Mouse (Mus musculus) macrophage (primary cell): ENCODE results near the gene Rgs16. TPM values are rescaled to one million over a fixed set of nuclear protein-coding genes. Genes with fewer than 3 reads are reported as not detected.

Experiments
- H3K27ac ChIP-seq: fragments of 350-480 bp; formaldehyde crosslinking; 2 replicates; pipeline ENCODE4 v1.9.0; 2021
- H3K36me3 ChIP-seq: fragments of 350-480 bp; formaldehyde crosslinking; 2 replicates; pipeline ENCODE4 v1.9.0; 2021; ENCODE audit errors: inconsistent target
- H3K4me3 ChIP-seq: fragments of 350-480 bp; formaldehyde crosslinking; 2 replicates; pipeline ENCODE4 v1.9.0; 2021; ENCODE audit errors: inconsistent target
- H3K79me2 ChIP-seq: fragments of 350-480 bp; formaldehyde crosslinking; 2 replicates; pipeline ENCODE4 v1.9.0; 2021; ENCODE audit errors: inconsistent target
- WGBS: methylation state at CpG from one replicate; pipeline ENCODE4 v1.1.7; 2026; ENCODE audit warnings: inconsistent platforms; ENCODE audit not compliant: missing documents; 5-methylcytosine and 5-hydroxymethylcytosine counted together
- polyA plus RNA-seq: library from polyadenylated mRNA; stranded (reverse); fragments of 250-400 nt; gene quantifications from 3 replicates; pipeline ENCODE4 v1.2.4, GENCODE M21; 2018; ENCODE audit warnings: inconsistent platforms

The Rgs16 gene
- polyA plus RNA-seq, 1 experiment from 2014 or later, result 0.11 TPM

- WGBS, result 76% methylated on average over 7 of the region's 7 CpGs
- Histone ChIP-seq H3K4me3 (no peak overlapping the region), H3K27ac (no peak overlapping the region), H3K36me3 (no peaks in the 10 kb centered on the region), H3K79me2 (no peaks in the 10 kb centered on the region)
These were observed 36.0 kb upstream of the Rgs16 start for GRCm38 (mm10) chr1:153704174-153704573.

- Histone ChIP-seq H3K79me2 (no peaks in the 10 kb centered on the region), H3K27ac (no peak overlapping the region), H3K4me3 (no peak overlapping the region), H3K36me3 (no peaks in the 10 kb centered on the region)
- 46% methylated on average over 3 of the region's 3 CpGs for WGBS
These were observed 35.2 kb upstream of the Rgs16 start for GRCm38 (mm10) chr1:153704996-153705395.

GRCm38 (mm10) chr1:153708626-153709025 is 31.5 kb upstream of the Rgs16 start:
- WGBS, result 90% methylated on average over 5 of the region's 5 CpGs
- Histone ChIP-seq H3K4me3 (no peak overlapping the region), H3K36me3 (no peaks in the 10 kb centered on the region), H3K79me2 (no peaks in the 10 kb centered on the region), H3K27ac (no peak overlapping the region)

GRCm38 (mm10) chr1:153709451-153709850 is 30.7 kb upstream of the Rgs16 start:
- no peaks in the 10 kb centered on the region for H3K79me2 ChIP-seq
- no peak overlapping the region for H3K27ac ChIP-seq
- no peak overlapping the region for H3K4me3 ChIP-seq
- 23% methylated on average over 5 of the region's 5 CpGs for WGBS
- no peaks in the 10 kb centered on the region for H3K36me3 ChIP-seq

- no peak overlapping the region for H3K4me3 ChIP-seq
- no peaks in the 10 kb centered on the region for H3K36me3 ChIP-seq
- WGBS, result 92% methylated on average over 3 of the region's 3 CpGs
- H3K27ac ChIP-seq, result no peak overlapping the region
- H3K79me2 ChIP-seq, result no peaks in the 10 kb centered on the region
These were observed 28.4 kb upstream of the Rgs16 start for GRCm38 (mm10) chr1:153711544-153712262.

- 97% methylated on average over 2 of the region's 2 CpGs for WGBS
- H3K27ac ChIP-seq, result no peak overlapping the region
- H3K79me2 ChIP-seq, result no peaks in the 10 kb centered on the region
- H3K36me3 ChIP-seq, result no peaks in the 10 kb centered on the region
- H3K4me3 ChIP-seq, result no peak overlapping the region
These were observed 27.5 kb upstream of the Rgs16 start for GRCm38 (mm10) chr1:153712633-153713032.

GRCm38 (mm10) chr1:153717990-153718389 is 22.2 kb upstream of the Rgs16 start:
- Histone ChIP-seq H3K4me3 (no peak overlapping the region), H3K79me2 (no peaks in the 10 kb centered on the region), H3K36me3 (no peaks in the 10 kb centered on the region), H3K27ac (no peak overlapping the region)
- 85% methylated on average over 1 of the region's 1 CpGs for WGBS

- 91% methylated on average over 6 of the region's 7 CpGs for WGBS
- no peaks in the 10 kb centered on the region for H3K36me3 ChIP-seq
- no peak overlapping the region for H3K4me3 ChIP-seq
- no peaks in the 10 kb centered on the region for H3K79me2 ChIP-seq
- H3K27ac ChIP-seq, result no peak overlapping the region
These were observed 19.2 kb upstream of the Rgs16 start for GRCm38 (mm10) chr1:153720935-153721334.

GRCm38 (mm10) chr1:153721565-153722310 is 18.4 kb upstream of the Rgs16 start:
- H3K4me3 ChIP-seq, result no peak overlapping the region
- WGBS, result 90% methylated on average over 9 of the region's 9 CpGs
- H3K36me3 ChIP-seq, result no peaks in the 10 kb centered on the region
- no peak overlapping the region for H3K27ac ChIP-seq
- H3K79me2 ChIP-seq, result no peaks in the 10 kb centered on the region

- WGBS, result 78% methylated on average over 9 of the region's 9 CpGs
- H3K27ac ChIP-seq, result no peak overlapping the region
- no peak overlapping the region for H3K4me3 ChIP-seq
- no peaks in the 10 kb centered on the region for H3K36me3 ChIP-seq
- no peaks in the 10 kb centered on the region for H3K79me2 ChIP-seq
These were observed 16.7 kb upstream of the Rgs16 start for GRCm38 (mm10) chr1:153723426-153723825.

- Histone ChIP-seq H3K36me3 (no peaks in the 10 kb centered on the region), H3K4me3 (no peak overlapping the region), H3K27ac (no peak overlapping the region), H3K79me2 (no peaks in the 10 kb centered on the region)
- WGBS, result 98% methylated on average over 16 of the region's 16 CpGs
These were observed 13.5 kb upstream of the Rgs16 start for GRCm38 (mm10) chr1:153726636-153727035.

- Histone ChIP-seq H3K79me2 (no peaks in the 10 kb centered on the region), H3K27ac (no peak overlapping the region), H3K36me3 (no peaks in the 10 kb centered on the region), H3K4me3 (no peak overlapping the region)
- WGBS, result 76% methylated on average over 2 of the region's 2 CpGs
These were observed 10.3 kb upstream of the Rgs16 start for GRCm38 (mm10) chr1:153729806-153730205.

GRCm38 (mm10) chr1:153730671-153731070 is 9.5 kb upstream of the Rgs16 start:
- WGBS, result 89% methylated on average over 3 of the region's 3 CpGs
- no peak overlapping the region for H3K27ac ChIP-seq
- H3K79me2 ChIP-seq, result no peaks in the 10 kb centered on the region
- H3K4me3 ChIP-seq, result no peak overlapping the region
- H3K36me3 ChIP-seq, result no peaks in the 10 kb centered on the region

GRCm38 (mm10) chr1:153733181-153733580 is 7.0 kb upstream of the Rgs16 start:
- H3K4me3 ChIP-seq, result no peak overlapping the region
- no peak overlapping the region for H3K27ac ChIP-seq
- 99% methylated on average over 8 of the region's 9 CpGs for WGBS
- no peaks in the 10 kb centered on the region for H3K36me3 ChIP-seq
- no peaks in the 10 kb centered on the region for H3K79me2 ChIP-seq

- Histone ChIP-seq H3K27ac (no peak overlapping the region), H3K36me3 (no peaks in the 10 kb centered on the region), H3K4me3 (no peak overlapping the region), H3K79me2 (no peaks in the 10 kb centered on the region)
- 70% methylated on average over 4 of the region's 4 CpGs for WGBS
These were observed 5.3 kb upstream of the Rgs16 start for GRCm38 (mm10) chr1:153734866-153735265.
